ENCODE assay signal across 15 mouse cellular contexts in the genomic region with DNA sequence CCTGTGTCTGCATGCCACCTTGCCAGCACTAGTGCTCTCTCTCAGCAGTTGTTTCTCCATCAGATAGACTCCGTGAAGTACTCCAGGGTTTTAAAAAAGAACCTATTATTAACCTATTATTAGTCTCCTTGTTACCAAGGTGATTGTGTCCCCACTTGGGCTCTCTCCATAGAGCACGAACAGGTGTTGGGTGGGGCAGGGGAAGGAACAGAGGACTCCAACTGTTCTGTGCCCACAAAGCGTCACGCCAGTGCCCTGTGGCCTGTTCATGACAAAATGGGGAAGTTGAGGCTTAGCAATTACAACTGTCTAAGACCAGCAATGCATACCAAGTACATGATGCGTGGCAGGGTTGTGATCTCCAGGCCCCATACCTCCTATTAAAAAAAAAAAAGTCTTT. TPM values are rescaled to one million over a fixed set of nuclear protein-coding genes. Genes with fewer than 3 reads are reported as not detected.
A peak's percentile ranks its signal among the peaks of the same experiment; 100 is the strongest.
DNase-seq lines count a peak whose midpoint lies in the region; ATAC-seq and TF ChIP-seq lines count a peak whose summit lies in the region.
"Had no signal": no experiment of that assay in that cellular context is flagged by ENCODE, and none has a peak within 500 bp of the region (broad histone marks: within the 10 kb centered on the region; RNA-seq: fewer than 3 reads in every experiment).

No protein-coding gene starts in this region.

- WGBS in lung, embryonic 16.5 days = 67% methylated on average over 5 of the region's 5 CpGs
- 72% methylated on average over 5 of the region's 5 CpGs for WGBS in lung, adult 2 months
- 32% methylated on average over 5 of the region's 5 CpGs for WGBS in liver, embryonic 16.5 days (ENCODE audit: insufficient replicate concordance)
- WGBS in midbrain, embryonic 15.5 days = 72% methylated on average over 5 of the region's 5 CpGs

- H3K9ac ChIP-seq in lung, embryonic 16.5 days (ENCODE audit: low read length) = no peak overlapping the region
- H3K9ac ChIP-seq in liver, embryonic 16.5 days (ENCODE audit: low read depth, low read length) = peak overlapping the region; percentile 13; the same call in 1 of the 2 replicates
- H3K9ac ChIP-seq in midbrain, embryonic 15.5 days = no peak overlapping the region
- H3K9ac ChIP-seq: heart, embryonic 13.5 days; midbrain, embryonic 12.5 days; neural tube, embryonic 13.5 days had no signal

- peaks cover 36% of the 10 kb centered on the region for H3K4me1 ChIP-seq in lung, embryonic 16.5 days (replicated peaks; ENCODE audit: control insufficient read depth, insufficient read depth, low read length)
- peaks cover 5% of the 10 kb centered on the region; the same call in 1 of the 2 replicates for H3K4me1 ChIP-seq in lung, adult 2 months (ENCODE audit: control insufficient read depth, insufficient read depth, low read length)
- peaks cover 35% of the 10 kb centered on the region for H3K4me1 ChIP-seq in liver, embryonic 16.5 days (ENCODE audit: control insufficient read depth, low read depth, low read length)
- H3K4me1 ChIP-seq in midbrain, embryonic 15.5 days = 0 out of 2 replicates have a peak, but pooled peaks cover 7% of the 10 kb centered on the region

- H3K36me3 ChIP-seq in lung, embryonic 16.5 days (ENCODE audit: control insufficient read depth, insufficient read depth, low read length) = no peaks in the 10 kb centered on the region
- no peaks in the 10 kb centered on the region for H3K36me3 ChIP-seq in liver, embryonic 16.5 days (ENCODE audit: control insufficient read depth, insufficient read depth)
- no peaks in the 10 kb centered on the region for H3K36me3 ChIP-seq in midbrain, embryonic 15.5 days (replicated peaks)
- H3K36me3 ChIP-seq: heart, embryonic 13.5 days; midbrain, embryonic 12.5 days; neural tube, embryonic 13.5 days had no signal

- H3K4me2 ChIP-seq in lung, embryonic 16.5 days (ENCODE audit: low read depth, low read length) = no peak overlapping the region
- peak overlapping the region; percentile 41; the same call in 1 of the 2 replicates for H3K4me2 ChIP-seq in liver, embryonic 16.5 days (ENCODE audit: low read depth, low read length)
- H3K4me2 ChIP-seq in midbrain, embryonic 15.5 days = no peak overlapping the region
- H3K4me2 ChIP-seq: heart, embryonic 13.5 days; midbrain, embryonic 12.5 days; neural tube, embryonic 13.5 days had no signal

- no peak overlapping the region; the same call in 1 of the 2 replicates for H3K27ac ChIP-seq in lung, embryonic 16.5 days (ENCODE audit: low read length)
- peak overlapping the region; percentile 77 for H3K27ac ChIP-seq in liver, embryonic 16.5 days (ENCODE audit: low read length)
- no peak overlapping the region for H3K27ac ChIP-seq in midbrain, embryonic 15.5 days
- H3K27ac ChIP-seq: gastrocnemius, adult 2 months; heart, embryonic 13.5 days; kidney, postnatal 0 days; midbrain, embryonic 12.5 days; neural tube, embryonic 13.5 days; stomach, postnatal 0 days had no signal

- TF ChIP-seq POLR2A in lung, adult 2 months (IDR thresholded peaks at IDR 0.05; ENCODE audit: borderline replicate concordance, extremely low read depth, low read depth, low read length) = no peak

- DNase-seq in lung, adult 2 months = no peak
- DNase-seq in MEL-GATA-1-ER (ENCODE audit: extremely low read depth, low read depth) = peak; percentile 73
- peak; percentile 50 to 75 for DNase-seq in spleen, postnatal 4 days (ENCODE audit: low spot score in 2 of 2)
- no peak for DNase-seq in adrenal gland, postnatal 36 days
- DNase-seq: gastrocnemius, adult 2 months; layer of hippocampus, postnatal 36 days; right cerebral cortex, postnatal 14 days had no signal

- H3K27me3 ChIP-seq in lung, embryonic 16.5 days (ENCODE audit: control insufficient read depth, insufficient read depth, low read depth, low read length) = no peaks in the 10 kb centered on the region
- H3K27me3 ChIP-seq in liver, embryonic 16.5 days (ENCODE audit: control insufficient read depth, insufficient read depth, low read depth, low read length) = no peaks in the 10 kb centered on the region
- no peaks in the 10 kb centered on the region for H3K27me3 ChIP-seq in midbrain, embryonic 15.5 days (replicated peaks)
- H3K27me3 ChIP-seq: heart, embryonic 13.5 days; midbrain, embryonic 12.5 days; neural tube, embryonic 13.5 days had no signal

- TF ChIP-seq CTCF in lung, adult 2 months (IDR thresholded peaks at IDR 0.05; ENCODE audit: insufficient read depth, low read length) = no peak

- ATAC-seq in lung, embryonic 16.5 days (ENCODE audit: low read depth) = peak; percentile 16; the same call in 1 of the 2 replicates
- ATAC-seq in liver, embryonic 16.5 days (ENCODE audit: low read depth) = 0 out of 2 replicates have a peak, but pooled peaks have one; percentile 27
- ATAC-seq in midbrain, embryonic 15.5 days (replicated peaks) = no peak

- no peaks in the 10 kb centered on the region for H3K9me3 ChIP-seq in lung, embryonic 16.5 days (ENCODE audit: control insufficient read depth, low read length)
- H3K9me3 ChIP-seq in liver, embryonic 16.5 days (replicated peaks; ENCODE audit: control insufficient read depth, low read length) = no peaks in the 10 kb centered on the region
- no peaks in the 10 kb centered on the region for H3K9me3 ChIP-seq in midbrain, embryonic 15.5 days
- H3K9me3 ChIP-seq: heart, embryonic 13.5 days; midbrain, embryonic 12.5 days; neural tube, embryonic 13.5 days had no signal

- H3K4me3 ChIP-seq in lung, embryonic 16.5 days (ENCODE audit: low read length) = no peak overlapping the region
- no peak overlapping the region for H3K4me3 ChIP-seq in lung, adult 2 months (replicated peaks; ENCODE audit: extremely low read depth, low read depth, low read length)
- no peak overlapping the region for H3K4me3 ChIP-seq in liver, embryonic 16.5 days (ENCODE audit: low read depth, low read length)
- no peak overlapping the region for H3K4me3 ChIP-seq in midbrain, embryonic 15.5 days
- H3K4me3 ChIP-seq: gastrocnemius, adult 2 months; heart, embryonic 13.5 days; midbrain, embryonic 12.5 days; neural tube, embryonic 13.5 days had no signal

RNA-seq across cellular contexts. Expression of gene Tbc1d7, which starts 38.3 kb away (rescaled TPM):
- 44.4 and 47.3 TPM in 2 replicates for polyA plus RNA-seq in lung, embryonic 16.5 days (2015; fragmentation: Nextera tagmentation; extraction: Ambion mirVana)
- 8.1 and 16.5 TPM in 2 replicates for polyA plus RNA-seq in lung, adult 2 months (2012; rRNA removed)
- 10.4 TPM in 2 replicates for polyA plus RNA-seq in liver, embryonic 16.5 days (2015; fragmentation: Nextera tagmentation; extraction: Ambion mirVana)
- 10 to 100 TPM; 16.7 to 17.9 TPM for total RNA-seq in adrenal gland, postnatal 36 days (2021)
- polyA plus RNA-seq in midbrain, embryonic 15.5 days (2015; fragmentation: Nextera tagmentation; extraction: Ambion mirVana) = 84.9 and 93.0 TPM in 2 replicates

Comparison
In these comparisons a context has a peak if more than half of its experiments do, and no peak if none do; other contexts are left out.
1. DNase-seq: peak in MEL-GATA-1-ER (single experiment) and spleen, postnatal 4 days (2 of 2); none in lung, adult 2 months (single experiment) and adrenal gland, postnatal 36 days (0 of 2).